Mouse (Mus musculus) adrenal gland, postnatal 36 days (tissue): ENCODE measurements around the gene Dtnb. TPM values are rescaled to one million over a fixed set of nuclear protein-coding genes. Genes with fewer than 3 reads are reported as not detected.

Source experiments
- DNase-seq, 2 experiments: peaks; one replicate each; pipeline ENCODE4 v3.0.0; 2021; ENCODE audit warnings: mixed read lengths in 1 of 2
- total RNA-seq, 2 experiments: library from RNA; stranded (reverse); gene quantifications; 2 replicates each; pipeline ENCODE4 v1.2.3; 2021

Gene Dtnb
- total RNA-seq, 2 experiments from 2014 or later, result 30.1 to 43.3 TPM

DNA sequence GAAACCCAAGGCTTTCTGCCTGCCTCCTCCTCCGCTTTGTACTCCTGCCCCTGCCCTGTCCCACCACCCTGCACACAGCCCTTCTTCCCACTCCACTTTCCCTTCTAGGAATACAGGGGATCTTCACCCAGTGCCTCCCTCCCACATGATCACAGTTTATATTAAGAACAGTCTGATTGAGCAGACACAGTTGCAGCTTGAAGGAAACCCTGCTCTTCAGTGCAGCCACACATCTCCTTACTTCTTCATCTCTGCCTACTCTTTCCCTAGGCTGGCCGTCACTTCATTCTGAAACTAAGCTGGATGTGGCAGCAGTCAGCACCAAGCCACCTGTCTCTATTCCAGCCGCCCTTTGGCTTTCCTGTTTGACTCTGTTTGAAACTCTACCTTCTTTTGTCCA is 201.5 kb downstream of the Dtnb start:
- DNase-seq, result no peak

DNA sequence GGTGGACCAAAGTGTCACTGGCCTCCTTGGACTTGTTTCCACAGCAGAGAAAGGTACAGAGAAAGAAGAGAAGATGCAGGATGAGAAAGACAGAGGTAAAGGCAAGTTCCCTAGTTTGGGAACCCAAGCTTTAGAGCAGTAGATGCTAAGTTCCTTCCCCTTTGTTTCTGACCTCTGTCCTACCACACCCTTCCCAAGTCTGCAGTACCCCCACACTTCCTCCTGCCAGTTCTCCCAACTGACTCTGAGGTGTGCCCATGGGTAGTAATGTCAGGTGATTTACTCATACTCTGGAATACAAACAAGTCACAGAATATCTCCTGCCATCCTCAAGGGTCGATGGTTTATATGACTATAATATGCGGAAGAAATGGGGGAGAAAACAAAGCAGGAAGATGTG is 203.8 kb downstream of the Dtnb start:
- no peak for DNase-seq

DNA sequence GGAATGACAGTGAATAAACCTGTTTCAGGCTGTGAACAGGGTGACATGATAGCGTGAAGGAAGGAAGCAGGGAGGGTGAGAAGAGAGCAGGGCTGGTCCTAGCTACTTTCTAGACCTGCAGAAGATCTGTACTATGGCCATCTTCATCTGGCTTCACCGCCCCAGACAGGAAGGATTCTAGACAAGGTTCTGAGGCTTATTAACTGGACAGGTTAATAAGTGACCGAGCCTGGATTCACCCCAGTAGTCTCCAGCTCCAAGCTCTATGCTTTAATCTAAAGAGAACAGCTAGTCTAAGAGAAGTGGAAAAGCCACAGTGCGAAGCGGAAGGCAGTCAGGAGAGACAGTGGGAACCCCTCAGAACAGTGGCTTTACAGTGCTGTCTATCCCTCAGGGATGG is 205.5 kb downstream of the Dtnb start:
- DNase-seq, result no peak

DNA sequence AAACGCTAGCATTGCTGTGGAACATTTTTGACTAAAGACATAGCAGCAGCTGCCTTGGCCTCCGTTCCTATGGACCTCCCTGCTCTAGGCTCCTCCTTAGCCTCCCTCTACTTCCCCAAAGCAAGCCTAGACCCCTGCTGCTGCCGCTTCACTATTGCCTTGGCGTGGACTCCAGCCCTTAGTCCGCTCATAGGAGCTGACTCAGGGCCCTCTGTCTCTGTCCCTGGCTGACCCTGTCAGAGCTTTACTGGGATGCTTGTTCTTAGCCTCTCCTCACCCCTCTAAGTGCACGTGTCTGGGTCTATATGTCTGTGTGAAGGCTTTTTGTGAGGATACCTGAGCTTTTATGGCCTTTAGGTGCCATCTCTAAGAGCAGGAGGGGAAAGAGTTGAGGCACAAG is 206.1 kb downstream of the Dtnb start:
- no peak for DNase-seq

DNA sequence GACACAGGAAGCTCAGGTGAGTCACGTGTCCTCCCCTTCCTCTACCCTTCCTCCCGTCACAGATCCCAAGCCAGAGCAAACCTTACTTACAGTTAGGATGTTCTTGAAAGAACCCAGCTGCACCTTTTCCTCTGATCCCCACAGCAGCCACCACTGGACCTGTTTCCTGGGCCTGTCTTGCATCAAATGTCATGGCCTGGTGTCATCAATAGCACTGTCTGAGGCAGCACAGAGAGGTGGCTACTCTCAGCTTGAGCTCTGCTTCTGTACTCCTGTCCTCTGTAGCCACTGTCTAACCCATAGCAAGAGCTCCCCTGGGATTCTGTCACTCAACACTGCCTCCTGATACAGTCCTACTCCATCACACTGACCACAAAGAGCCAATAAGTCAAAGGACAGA is 207.5 kb downstream of the Dtnb start:
- DNase-seq, result no peak

DNA sequence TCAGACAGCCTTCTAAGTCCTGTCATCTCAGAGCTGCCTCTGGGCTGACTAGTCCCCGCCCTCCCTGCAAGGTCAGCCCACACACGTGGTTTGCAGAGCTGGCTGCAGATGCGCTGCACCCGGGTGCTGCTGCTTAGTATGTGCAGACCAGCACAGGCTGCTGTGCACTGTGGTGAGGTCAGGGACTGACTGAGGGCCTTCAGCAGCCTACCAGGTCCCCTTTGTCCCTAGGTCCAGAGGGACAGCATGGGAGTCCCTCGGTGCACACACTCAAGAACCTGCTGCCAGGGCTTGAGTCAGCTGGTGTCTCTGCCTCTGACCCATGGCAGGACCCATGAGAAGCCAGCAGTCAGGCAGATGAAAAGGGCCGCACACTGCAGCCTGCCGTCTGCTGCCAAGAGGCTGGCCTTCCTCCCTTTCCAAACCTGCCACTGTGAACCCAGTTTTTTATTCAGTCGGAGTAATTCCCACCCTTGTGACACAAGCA is 208.3 kb downstream of the Dtnb start:
- peak; percentile 89 to 91 for DNase-seq

DNA sequence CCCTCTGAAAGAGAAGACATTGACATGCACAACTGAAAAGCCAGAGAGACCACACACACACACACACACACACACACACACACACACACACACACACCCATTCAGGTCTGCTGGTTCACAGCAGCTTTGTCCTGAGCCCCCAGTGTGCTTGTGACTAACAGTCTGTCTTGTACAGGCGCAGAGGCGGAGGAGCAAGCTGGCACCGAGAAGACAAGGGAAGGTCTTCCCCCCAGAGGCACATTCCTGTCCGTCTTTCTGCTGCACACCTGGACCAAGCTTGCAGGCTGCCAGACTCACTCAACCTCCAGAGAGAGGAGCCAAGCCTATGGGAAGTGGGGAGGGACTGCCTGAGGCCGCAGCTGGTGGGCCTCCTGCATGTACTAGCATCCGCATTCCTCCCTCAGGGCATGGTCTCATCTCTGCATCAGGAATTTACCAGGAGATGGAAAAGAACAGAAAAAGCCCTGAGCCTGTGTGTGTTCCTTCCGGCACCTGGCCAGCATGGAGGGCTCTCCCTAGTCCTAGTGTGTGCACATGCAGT is 208.8 kb downstream of the Dtnb start:
- peak in 1 of 2 experiments; percentile 27 for DNase-seq

DNA sequence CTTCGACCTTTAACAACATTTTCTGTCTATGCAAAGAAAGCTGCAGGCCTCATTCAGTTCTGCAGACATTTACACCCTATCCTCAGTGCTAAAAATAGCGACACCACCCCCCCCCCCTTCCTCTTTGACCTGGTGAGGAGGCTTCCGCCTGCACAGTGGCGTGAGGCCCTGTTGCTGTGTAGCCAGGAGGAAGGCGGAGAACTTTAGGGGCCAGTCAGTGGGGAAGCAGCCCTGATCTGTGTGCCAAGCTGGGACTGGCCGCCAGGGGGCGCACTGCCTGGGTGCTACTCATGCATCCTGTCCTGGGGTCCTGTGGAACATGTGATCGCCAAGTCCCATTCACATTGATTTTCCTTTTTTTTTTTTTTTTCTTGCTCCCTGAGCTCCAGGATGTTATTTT is 209.3 kb downstream of the Dtnb start:
- peak; percentile 91 to 96 for DNase-seq

DNA sequence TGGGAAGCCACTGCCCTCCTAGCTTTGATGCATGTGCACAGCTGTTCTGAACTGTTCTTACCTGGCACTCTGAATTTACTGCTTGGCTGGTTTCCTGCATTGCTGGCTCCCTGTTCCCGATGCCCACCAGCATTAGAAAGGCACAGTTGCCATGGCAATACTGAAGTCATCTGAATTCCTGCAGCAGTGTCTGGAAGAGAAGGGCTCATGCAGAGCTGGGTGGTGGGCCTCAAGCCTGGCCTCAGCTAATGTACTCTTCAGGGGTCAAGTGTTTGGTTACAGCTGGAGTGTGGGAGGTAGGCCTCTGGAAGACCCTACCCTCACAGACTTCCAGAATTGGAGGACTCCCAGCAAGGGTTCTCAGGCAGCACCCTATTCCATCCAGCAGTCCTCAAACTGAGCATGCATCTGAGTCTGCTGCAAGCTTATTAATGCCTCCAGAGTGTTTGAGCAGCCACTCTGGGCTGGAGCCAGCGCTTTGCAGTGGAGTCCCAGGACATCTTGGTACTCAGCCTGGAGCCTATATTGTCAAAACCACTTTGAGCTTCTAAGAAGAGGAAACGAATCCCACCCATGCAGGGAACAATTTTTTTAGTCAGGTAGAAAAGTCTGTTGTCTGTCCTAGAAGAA is 211.1 kb downstream of the Dtnb start:
- no peak for DNase-seq

DNA sequence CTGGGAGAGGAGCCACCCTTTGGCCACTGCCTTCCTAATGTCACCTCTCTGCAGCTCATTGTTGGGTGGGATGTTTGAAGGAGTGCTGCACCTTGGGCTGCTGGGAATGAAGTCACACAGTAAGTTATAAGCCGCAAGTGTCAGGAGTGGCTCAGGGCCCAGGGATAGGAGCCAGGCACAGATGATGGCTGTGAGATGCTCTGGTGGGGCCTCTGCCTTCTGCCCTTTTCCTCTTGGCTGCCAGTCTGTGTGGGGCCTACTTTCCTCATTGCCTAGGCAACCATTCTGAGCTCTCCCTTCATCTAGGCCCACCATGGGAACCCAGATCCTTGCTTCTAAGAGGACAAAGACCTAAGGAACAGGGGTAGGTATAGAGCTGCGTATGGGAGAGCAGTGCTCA is 212.1 kb downstream of the Dtnb start:
- DNase-seq, result no peak

DNA sequence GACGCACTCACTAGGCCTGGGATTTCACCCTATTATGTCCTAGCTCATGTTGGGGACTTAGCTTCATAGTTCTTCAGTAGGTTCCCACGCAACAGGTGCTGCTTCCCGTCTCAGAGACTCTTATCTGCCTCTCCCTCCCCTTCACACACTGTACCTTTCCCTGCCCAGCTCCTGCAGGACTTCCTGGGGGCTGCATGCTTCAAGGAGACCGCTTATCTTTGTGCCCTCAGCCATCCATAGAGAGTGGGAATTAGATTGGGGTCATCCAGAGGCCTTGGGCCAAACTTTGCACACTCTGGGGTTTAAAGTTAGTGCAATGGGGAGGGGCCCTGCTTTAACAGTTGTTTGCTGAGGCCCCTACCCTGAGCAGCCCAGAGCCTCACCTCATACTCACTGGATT is 212.5 kb downstream of the Dtnb start:
- DNase-seq, result no peak

DNA sequence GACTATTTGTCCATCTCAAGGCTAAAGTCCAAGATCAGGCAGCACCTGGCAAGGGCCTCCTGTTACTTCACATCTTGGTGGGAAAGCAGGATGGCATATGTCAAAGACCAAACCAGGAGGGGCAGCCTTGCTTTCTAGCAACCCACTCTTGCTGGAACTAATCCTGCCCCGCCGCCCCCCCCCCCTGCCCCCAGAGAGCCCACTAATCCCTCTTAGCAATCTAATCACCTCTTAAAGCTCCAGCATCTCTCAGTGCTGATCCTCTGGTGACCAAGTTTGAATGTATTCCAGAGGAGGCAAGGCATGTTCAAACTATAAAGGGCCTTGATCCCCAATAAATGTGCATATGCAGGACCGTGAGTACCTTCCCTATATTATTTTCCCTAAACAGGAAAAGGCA is 214.9 kb downstream of the Dtnb start:
- DNase-seq, result no peak

DNA sequence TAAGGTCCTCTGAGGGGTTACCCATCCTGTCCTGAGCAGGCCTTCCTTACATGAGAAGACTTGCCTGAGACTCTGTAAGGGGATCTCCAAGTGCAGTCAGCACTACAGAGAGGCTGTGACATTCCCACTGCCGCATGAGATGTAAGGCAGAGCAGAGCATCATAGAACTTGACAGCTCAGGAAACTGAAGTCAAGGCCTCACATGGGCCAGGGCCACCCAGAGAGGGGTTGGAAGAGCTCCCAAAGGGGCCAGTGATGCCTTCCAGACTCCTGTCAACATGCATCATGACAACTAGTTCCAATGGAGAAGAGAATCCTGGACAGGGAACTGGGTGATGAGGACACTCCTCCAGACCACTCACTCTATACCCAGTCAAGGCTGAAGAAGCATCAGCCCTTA is 215.4 kb downstream of the Dtnb start:
- peak; percentile 53 to 63 for DNase-seq

DNA sequence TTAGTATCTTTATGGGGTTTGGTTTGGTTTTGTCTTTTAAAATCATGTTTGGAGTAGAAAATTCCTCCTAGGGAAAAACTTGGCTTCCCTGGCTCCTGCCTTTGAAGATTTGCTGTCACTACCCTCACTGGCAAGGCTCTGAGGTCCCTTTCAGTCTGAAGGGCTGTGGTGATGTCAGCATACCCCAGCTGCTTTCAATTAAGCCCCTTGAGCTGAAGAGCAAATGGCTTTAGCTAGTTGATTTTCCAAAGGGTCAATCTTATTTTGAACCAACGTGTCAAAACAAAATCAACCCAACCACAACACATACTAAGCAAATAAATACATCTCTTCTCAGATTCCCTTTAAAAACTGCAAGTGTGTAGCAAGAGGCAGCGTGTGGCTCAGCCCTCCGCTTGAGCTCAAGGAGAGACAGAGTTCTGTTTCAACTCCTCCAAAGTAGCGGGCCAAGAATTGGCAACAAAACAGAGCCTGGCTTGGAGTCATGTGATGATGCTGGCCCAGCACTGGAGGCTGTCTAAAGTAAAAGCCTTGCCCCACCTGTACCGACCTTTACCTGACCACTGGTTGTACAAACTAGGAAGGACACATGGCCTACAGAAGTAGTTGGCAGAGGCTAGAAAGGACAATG is 216.4 kb downstream of the Dtnb start:
- DNase-seq, result peak; percentile 47 to 56

DNA sequence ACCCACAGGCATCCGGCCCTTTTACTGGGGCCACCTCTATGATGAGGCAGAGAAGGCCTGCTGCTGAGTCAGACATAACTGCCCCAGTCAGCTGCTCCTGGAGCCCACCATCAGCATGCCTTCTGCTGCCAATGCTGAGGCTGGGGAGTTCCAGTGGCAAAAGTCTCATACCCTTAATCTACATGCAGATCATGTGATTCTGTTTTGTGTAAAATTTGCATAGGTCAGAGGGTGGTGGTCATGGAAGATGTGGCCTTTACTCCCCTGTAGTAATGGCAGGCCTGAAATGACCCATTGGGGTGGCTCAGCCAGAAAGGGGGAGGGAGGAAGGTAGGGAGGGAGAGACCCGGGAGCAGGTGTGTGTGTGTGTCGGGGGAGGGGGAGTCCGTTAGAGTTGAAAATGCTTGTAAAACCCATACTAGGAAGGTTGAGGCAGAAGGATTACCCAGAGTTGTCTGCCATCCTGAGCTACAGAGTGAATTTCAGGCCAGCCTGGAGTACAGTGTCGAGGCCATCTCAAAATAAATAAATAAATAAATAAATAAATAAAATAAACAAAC is 217.5 kb downstream of the Dtnb start:
- no peak for DNase-seq

DNA sequence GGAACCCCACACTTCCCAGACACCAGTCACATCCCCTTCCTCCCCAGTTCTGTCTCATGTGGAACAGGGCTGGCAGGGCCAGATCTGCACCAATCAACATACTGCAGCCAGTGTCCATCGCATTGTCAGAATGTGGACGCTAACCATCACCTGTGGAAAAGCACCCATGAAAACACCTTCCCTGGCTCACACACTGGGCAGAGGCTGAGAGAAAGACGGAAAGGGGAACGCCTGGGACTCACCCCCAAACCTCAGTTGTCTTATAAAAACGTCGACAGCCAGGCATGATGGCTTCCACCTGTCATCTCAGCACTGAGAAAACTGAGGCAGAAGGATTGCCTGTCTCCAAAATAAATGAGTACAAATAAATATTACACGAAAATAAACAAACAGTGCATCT is 219.1 kb downstream of the Dtnb start:
- no peak for DNase-seq

DNA sequence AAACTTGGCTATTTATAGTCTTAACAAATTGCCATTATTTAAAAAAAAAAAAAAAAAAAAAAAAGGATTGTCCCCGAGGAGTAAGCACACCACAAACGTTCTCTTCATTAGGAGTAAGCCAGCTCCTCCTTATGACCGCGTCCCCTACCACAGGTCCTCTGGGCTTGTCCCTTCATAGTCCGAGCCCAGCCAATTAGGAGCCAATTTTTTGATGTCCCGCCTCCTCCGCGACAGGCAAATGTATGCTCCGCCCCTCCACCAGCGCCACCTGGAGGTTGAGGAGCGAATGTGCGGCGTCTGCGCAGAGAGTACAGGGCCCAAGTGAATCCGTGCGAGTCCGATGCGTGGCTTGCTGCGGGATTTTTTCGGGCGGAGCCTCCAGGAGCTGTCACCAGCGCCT is 219.6 kb downstream of the Dtnb start:
- peak; percentile 95 to 97 for DNase-seq

DNA sequence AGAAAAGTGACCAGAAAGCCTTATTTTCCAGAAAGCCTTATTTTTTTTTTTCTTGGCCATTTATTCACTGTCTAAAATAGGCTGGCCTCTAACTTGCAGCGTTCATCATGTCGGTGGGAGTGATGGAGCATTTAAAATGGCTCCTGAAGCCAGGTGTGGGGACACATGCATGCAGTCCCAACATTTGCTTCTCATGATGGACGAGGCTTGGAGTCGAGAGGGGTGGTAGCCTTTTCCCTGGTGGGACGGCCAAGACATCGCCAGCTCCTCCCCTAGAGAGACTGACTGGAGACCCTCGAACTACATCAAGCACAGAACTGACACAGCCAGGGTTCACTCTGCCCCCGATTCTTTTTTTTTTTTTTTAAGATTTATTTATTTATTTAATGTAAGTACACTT is 220.1 kb downstream of the Dtnb start:
- DNase-seq, result no peak

DNA sequence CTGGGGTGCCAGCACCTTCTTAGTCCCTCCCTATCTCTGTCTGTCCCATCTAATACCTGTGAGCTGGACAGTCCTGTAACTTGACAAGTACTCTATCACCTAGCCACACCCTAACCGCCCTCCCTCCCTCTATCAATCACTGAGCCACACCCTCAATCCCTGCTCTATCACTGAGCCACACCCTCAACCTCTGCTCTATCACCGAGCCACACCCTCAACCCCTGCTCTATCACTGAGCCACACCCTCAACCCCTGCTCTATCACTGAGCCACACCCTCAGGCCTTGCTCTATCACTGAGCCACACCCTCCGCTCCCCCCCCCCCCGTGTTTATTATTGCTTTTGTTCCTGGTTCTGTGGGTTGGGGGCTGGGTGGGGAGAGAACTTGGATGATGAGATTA is 223.4 kb downstream of the Dtnb start:
- no peak for DNase-seq

DNA sequence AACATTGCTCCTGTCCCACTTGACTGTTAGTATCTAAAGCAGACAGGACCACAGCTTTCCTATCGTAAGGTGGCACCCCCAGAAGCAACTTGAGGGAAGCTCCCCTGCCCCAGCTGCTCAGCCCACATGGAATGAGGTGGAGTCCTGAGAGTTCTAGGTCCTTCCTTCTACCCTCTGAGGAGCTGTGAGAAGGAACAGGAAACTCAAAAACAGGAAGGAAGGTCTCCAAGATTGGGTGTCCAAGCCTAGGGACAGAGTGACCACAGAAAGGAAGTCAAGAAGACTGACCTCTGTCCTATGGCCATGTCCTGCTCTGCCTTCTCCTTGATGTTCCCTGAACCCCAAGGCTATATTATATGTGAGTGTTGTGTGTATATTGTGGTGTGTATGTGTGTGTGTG is 227.4 kb downstream of the Dtnb start:
- no peak for DNase-seq

DNA sequence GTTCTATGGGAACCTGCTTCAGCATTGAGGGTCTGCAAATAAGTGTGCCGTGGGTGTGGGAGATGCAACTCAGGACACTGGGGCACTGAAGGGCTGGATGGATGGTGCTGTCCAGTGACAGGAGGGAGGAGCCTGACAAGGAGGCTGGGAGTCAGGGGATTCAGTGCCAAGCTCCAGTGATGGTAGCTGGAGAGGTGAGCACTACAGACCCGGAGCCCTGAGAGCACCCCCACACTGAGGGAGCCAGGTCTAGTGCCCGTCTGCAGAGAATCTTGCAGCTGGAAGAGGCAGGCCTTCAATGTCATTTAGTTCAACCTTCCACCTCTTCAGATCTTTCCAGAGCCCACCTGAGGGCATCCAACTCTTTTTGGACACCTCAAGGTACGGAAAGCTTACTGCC is 233.7 kb downstream of the Dtnb start, which contains the start of gene Dnmt3a:
TSS of gene Dnmt3a (plus strand) at position 156 of the 400 bp plus-strand sequence.
- no peak for DNase-seq

DNA sequence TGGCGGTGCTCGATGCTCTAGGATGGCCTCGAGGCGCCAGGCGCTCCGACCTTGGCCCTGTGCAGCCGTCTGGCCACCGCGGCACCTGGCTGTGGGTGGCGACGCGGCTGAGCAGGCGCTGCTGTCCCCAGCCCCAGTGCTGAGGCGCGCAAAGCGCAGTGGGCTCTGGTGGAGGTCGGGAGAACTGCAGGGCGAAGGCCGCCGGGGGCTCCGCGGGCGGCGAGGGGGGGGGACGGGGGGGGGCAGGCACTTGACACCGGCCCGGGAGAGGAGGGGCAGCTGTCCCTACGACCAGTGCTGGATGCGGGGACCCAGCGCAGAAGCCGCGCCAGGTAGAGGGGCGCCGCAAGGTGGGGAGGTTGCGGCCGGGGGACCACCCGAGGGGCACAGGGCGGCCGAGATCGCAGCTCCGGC is 234.1 kb downstream of the Dtnb start:
- DNase-seq, result peak; percentile 86 to 89
